Mouse (Mus musculus) heart, adult 2 months (tissue): ENCODE measurements at regions not wholly inside any gene's neighbourhood (a gene's known extent, or its start where the extent isn't known, plus 50 kb on each side); places are given as distances from the start of the nearest gene placed in this dataset.

Experiments
- CTCF ChIP-seq: fragments of 200-600 bp; IDR thresholded peaks from 2 replicates; pipeline ENCODE4 v1.8.1; 2022; ENCODE audit warnings: antibody characterized with exemption, mild to moderate bottlenecking, moderate library complexity
- POLR2A ChIP-seq: fragments of 200-500 bp; IDR thresholded peaks from 2 replicates; pipeline ENCODE4 v1.6.1; 2011; ENCODE audit warnings: mild to moderate bottlenecking, low read depth, low read length, control low read depth; ENCODE audit not compliant: insufficient read depth

GRCm38 (mm10) chr8:56202342-56202741 lies 92.0 kb upstream of the Hpgd start:
- TF ChIP-seq CTCF = no peak
- no peak for TF ChIP-seq POLR2A
